Mouse (Mus musculus) forebrain, embryonic 16.5 days (tissue): ENCODE data around the gene Prkch. TPM values are rescaled to one million over a fixed set of nuclear protein-coding genes. Genes with fewer than 3 reads are reported as not detected.
"Not testable (repeated sequence)": the region's sequence is repeated elsewhere in the genome, so short reads cannot be mapped to it uniquely, and the experiment has no call there.

ENCODE experiments used
- ATAC-seq: fragments of 200-750 bp; cut with Nextera tagmentation; 2 replicates; pipeline ENCODE4 v1.8.0; 2017; ENCODE audit warnings: mild to moderate bottlenecking, moderate library complexity
- H3K27ac ChIP-seq: fragments of 300-500 bp; sonication (generic); 2 replicates; pipeline ENCODE4 v1.5.1; 2014; ENCODE audit warnings: low read length, control low read depth
- H3K27me3 ChIP-seq: fragments of 300-500 bp; sonication (generic); replicated peaks from 2 replicates; pipeline ENCODE4 v1.6.1; 2014; ENCODE audit warnings: low read length; ENCODE audit not compliant: control insufficient read depth, insufficient read depth
- H3K36me3 ChIP-seq: fragments of 300-500 bp; sonication (generic); 2 replicates; pipeline ENCODE4 v1.6.1; 2014; ENCODE audit not compliant: control insufficient read depth, insufficient read depth
- H3K4me1 ChIP-seq: fragments of 300-500 bp; sonication (generic); replicated peaks from 2 replicates; pipeline ENCODE4 v1.6.1; 2014; ENCODE audit warnings: low read length; ENCODE audit not compliant: control insufficient read depth, insufficient read depth
- H3K4me2 ChIP-seq: fragments of 300-500 bp; sonication (generic); 2 replicates; pipeline ENCODE4 v1.6.1; 2014; ENCODE audit warnings: mild to moderate bottlenecking, low read length, control low read depth
- H3K4me3 ChIP-seq: fragments of 300-500 bp; sonication (generic); replicated peaks from 2 replicates; pipeline ENCODE4 v1.5.1; 2014; ENCODE audit warnings: mild to moderate bottlenecking, low read length, control low read depth
- H3K9ac ChIP-seq: fragments of 300-500 bp; sonication (generic); replicated peaks from 2 replicates; pipeline ENCODE4 v1.6.1; 2014; ENCODE audit warnings: low read depth, low read length, control low read depth
- H3K9me3 ChIP-seq: fragments of 300-500 bp; sonication (generic); 2 replicates; pipeline ENCODE4 v1.6.1; 2016; ENCODE audit warnings: low read length; ENCODE audit not compliant: control insufficient read depth
- WGBS: fragments of 180-500 bp; shearing (Covaris S2); extraction: QIAGEN DNeasy Blood & Tissue Kit; methylation state at CpG from one replicate; pipeline ENCODE4 v1.1.7; 2014; 5-methylcytosine and 5-hydroxymethylcytosine counted together
- polyA plus RNA-seq: library from polyadenylated mRNA; unstranded; fragments of >200 nt; fragmentation: Nextera tagmentation; extraction: Ambion mirVana; gene quantifications from 2 replicates; pipeline ENCODE4 v1.2.1, GENCODE M21; 2015

Gene Prkch
- polyA plus RNA-seq, 1 experiment from 2014 or later: 4.3 TPM

DNA sequence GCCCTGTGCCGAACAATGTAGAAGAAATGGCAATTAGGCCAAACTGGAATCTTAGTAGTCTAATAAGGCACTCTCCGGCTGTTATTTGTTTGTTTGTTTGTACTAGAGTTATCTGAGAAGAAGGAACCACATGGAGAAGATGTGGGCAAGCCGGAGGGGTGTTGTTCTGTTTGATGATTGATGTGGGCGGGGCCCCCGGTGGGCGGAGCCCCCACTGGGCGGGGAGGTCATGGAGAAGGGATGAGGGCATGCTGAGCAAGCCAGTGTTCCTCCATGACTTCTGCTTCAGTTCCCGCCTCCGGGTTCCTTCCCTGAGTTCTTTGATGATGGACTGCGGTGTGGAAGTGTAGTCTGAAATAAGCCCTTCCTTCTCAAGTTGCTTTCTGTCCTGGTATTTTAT, 37.0 kb upstream of the Prkch start:
- Histone ChIP-seq H3K27ac (no peak overlapping the region), H3K9me3 (no peaks in the 10 kb centered on the region), H3K27me3 (peaks cover 64% of the 10 kb centered on the region), H3K9ac (no peak overlapping the region), H3K36me3 (no peaks in the 10 kb centered on the region), H3K4me1 (peaks cover 13% of the 10 kb centered on the region), H3K4me3 (no peak overlapping the region), H3K4me2 (no peak overlapping the region)
- no peak for ATAC-seq
- 40% methylated on average over 10 of the region's 10 CpGs for WGBS

GRCm38 (mm10) chr12:73548259-73548658, 36.3 kb upstream of the Prkch start:
- H3K9ac ChIP-seq: no peak overlapping the region
- no peaks in the 10 kb centered on the region for H3K36me3 ChIP-seq
- H3K9me3 ChIP-seq: no peaks in the 10 kb centered on the region
- peaks cover 13% of the 10 kb centered on the region for H3K4me1 ChIP-seq
- H3K27me3 ChIP-seq: peaks cover 61% of the 10 kb centered on the region
- ATAC-seq: no peak
- H3K27ac ChIP-seq: no peak overlapping the region
- no peak overlapping the region for H3K4me2 ChIP-seq
- WGBS: 85% methylated on average over 8 of the region's 8 CpGs
- no peak overlapping the region for H3K4me3 ChIP-seq

GRCm38 (mm10) chr12:73554155-73554554, 30.4 kb upstream of the Prkch start:
- 5% methylated on average over 5 of the region's 5 CpGs for WGBS
- H3K9me3 ChIP-seq: no peaks in the 10 kb centered on the region
- H3K9ac ChIP-seq: no peak overlapping the region
- peaks cover 11% of the 10 kb centered on the region for H3K27me3 ChIP-seq
- no peaks in the 10 kb centered on the region for H3K36me3 ChIP-seq
- ATAC-seq: peak; percentile 57; the same call in 1 of the 2 replicates
- no peak overlapping the region for H3K4me2 ChIP-seq
- no peak overlapping the region for H3K27ac ChIP-seq
- H3K4me3 ChIP-seq: no peak overlapping the region
- no peaks in the 10 kb centered on the region for H3K4me1 ChIP-seq

- Histone ChIP-seq H3K4me3 (no peak overlapping the region), H3K27ac (no peak overlapping the region), H3K9me3 (no peaks in the 10 kb centered on the region), H3K9ac (no peak overlapping the region), H3K4me1 (no peaks in the 10 kb centered on the region), H3K27me3 (no peaks in the 10 kb centered on the region), H3K36me3 (no peaks in the 10 kb centered on the region), H3K4me2 (no peak overlapping the region)
- WGBS: 84% methylated on average over 20 of the region's 20 CpGs
- no peak for ATAC-seq
Measured at GRCm38 (mm10) chr12:73558525-73559195, 25.9 kb upstream of the Prkch start.

GRCm38 (mm10) chr12:73560091-73560490, 24.5 kb upstream of the Prkch start:
- 46% methylated on average over 7 of the region's 7 CpGs for WGBS
- H3K36me3 ChIP-seq: no peaks in the 10 kb centered on the region
- no peak overlapping the region for H3K27ac ChIP-seq
- no peak overlapping the region for H3K4me2 ChIP-seq
- H3K4me3 ChIP-seq: no peak overlapping the region
- no peaks in the 10 kb centered on the region for H3K4me1 ChIP-seq
- H3K9ac ChIP-seq: no peak overlapping the region
- ATAC-seq: no peak
- no peaks in the 10 kb centered on the region for H3K9me3 ChIP-seq
- H3K27me3 ChIP-seq: no peaks in the 10 kb centered on the region

DNA sequence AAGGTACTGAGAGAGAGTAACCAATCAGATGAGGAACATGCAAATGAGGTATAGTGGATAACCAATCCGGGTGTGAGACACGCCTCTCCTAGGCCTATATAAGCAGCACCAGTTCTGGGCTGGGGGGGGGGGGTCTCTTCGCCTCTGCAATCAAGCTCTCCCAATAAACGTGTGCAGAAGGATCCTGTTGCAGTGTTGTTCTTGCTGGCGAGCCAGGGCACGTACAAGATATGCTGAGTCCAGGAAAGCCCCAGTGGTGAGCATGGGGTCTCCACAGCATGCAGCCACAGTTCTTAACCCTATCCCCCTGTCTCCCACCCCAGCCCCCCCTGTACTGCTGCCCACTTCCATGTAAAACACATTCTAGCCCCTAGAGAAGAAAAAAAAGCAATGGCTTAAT, 21.5 kb upstream of the Prkch start:
- H3K4me3 ChIP-seq, H3K4me1 ChIP-seq, H3K9ac ChIP-seq, H3K9me3 ChIP-seq, H3K27ac ChIP-seq, H3K36me3 ChIP-seq, ATAC-seq, H3K27me3 ChIP-seq, H3K4me2 ChIP-seq: not testable (repeated sequence)
- 83% methylated on average over 6 of the region's 6 CpGs for WGBS

DNA sequence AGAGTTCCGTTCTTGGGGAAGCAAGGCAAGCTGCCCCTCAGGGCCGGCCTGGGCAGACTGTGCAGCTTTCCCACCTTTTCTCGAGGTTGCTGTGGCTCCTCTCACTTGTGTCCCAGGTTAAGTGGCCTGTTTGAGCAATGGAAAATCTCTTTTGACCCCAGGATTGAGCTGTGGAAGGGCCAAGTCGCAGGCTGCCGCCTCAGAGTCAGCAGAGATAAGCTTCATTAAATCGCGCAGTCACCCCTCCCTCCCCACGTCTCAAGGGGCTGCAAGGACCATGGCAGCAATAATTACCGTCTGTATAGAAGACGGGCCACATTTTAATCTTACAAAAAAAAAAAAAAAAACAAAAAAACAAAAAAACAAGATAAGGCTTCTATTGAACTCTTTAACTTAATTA, 20.4 kb upstream of the Prkch start:
- no peak overlapping the region for H3K4me3 ChIP-seq

GRCm38 (mm10) chr12:73564795-73565619, 19.6 kb upstream of the Prkch start:
- peak overlapping the region; percentile 16 for H3K9ac ChIP-seq
- no peak overlapping the region for H3K27ac ChIP-seq
- H3K36me3 ChIP-seq: no peaks in the 10 kb centered on the region
- 15% methylated on average over 21 of the region's 21 CpGs for WGBS
- 0 out of 2 replicates have a peak, but pooled peaks cover 2% of the 10 kb centered on the region for H3K27me3 ChIP-seq
- peak overlapping the region; percentile 33 for H3K4me3 ChIP-seq
- no peaks in the 10 kb centered on the region for H3K9me3 ChIP-seq
- peak overlapping the region; percentile 64 for H3K4me2 ChIP-seq
- H3K4me1 ChIP-seq: peaks cover 4% of the 10 kb centered on the region; the same call in 1 of the 2 replicates
- ATAC-seq: peak; percentile 58

More for the DNA sequence above, 20.4 kb upstream of the Prkch start:
- no peaks in the 10 kb centered on the region for H3K36me3 ChIP-seq
- H3K4me1 ChIP-seq: peaks cover 4% of the 10 kb centered on the region; the same call in 1 of the 2 replicates
- H3K4me2 ChIP-seq: no peak overlapping the region
- H3K9me3 ChIP-seq: no peaks in the 10 kb centered on the region
- H3K27ac ChIP-seq: no peak overlapping the region
- WGBS: 16% methylated on average over 10 of the region's 10 CpGs
- ATAC-seq: no peak
- 0 out of 2 replicates have a peak, but pooled peaks cover 2% of the 10 kb centered on the region for H3K27me3 ChIP-seq
- no peak overlapping the region for H3K9ac ChIP-seq

DNA sequence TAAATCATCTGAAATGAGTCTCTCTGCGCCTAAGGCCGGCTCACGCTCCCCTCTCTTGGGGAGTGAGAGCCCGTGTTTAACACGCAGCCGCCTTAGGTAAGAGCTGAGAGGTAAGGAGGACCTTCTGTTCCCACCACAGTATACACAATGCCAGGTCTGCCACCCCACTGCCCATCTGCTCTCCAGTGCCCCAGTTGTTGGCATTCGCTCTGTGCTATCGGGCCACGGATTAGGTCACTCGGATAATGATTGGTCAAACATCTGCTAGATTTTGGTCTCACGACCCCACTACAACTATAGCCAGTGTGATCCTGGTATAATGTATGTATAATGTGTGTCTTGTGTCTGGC, 19.0 kb upstream of the Prkch start:
- 58% methylated on average over 11 of the region's 11 CpGs for WGBS
- Histone ChIP-seq H3K27me3 (0 out of 2 replicates have a peak, but pooled peaks cover 2% of the 10 kb centered on the region), H3K4me3 (peak overlapping the region; percentile 33), H3K4me1 (peaks cover 4% of the 10 kb centered on the region; the same call in 1 of the 2 replicates), H3K9me3 (no peaks in the 10 kb centered on the region), H3K27ac (no peak overlapping the region), H3K4me2 (peak overlapping the region; percentile 64), H3K9ac (peak overlapping the region; percentile 16), H3K36me3 (no peaks in the 10 kb centered on the region)
- ATAC-seq: no peak
